Mouse (Mus musculus) thymus, postnatal 36 days (tissue): Measurements from ENCODE around the gene Mtmr1.

Experiments
- DNase-seq, 2 experiments: peaks; one replicate each; pipeline ENCODE4 v3.0.0; 2022; ENCODE audit warnings: mixed read lengths in 2 of 2

Mtmr1 gene

DNA sequence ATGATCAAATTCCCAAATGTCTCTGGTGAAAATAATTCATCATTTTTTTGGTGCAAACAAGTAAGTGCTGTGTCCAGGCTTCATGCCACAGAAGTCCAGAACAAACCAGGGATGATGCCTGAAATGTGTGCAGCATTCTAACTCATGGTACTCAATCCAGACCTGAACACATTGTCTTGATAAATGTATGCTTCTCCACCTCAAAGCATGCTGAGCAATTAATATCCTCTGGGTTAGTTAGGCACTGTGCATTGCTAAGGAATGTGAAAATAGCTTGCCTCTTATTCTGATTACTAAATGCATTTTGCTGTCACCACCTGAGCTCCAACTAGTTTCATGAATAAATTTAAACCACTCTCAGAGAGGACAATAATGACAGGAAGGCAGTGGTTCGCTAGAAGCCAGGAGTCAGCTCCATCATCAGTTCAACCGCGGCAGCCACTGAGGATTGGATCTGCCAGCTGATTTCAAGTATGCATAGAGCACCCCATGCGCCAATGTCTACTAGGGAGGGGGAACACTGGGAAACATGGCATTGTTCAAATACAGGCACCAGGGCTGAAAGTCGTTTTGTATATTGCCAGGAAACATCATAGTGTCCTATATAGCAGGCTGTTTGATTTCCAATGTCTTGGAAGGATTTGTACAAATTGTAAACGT is 91.6 kb downstream of the Mtmr1 start:
- no peak for DNase-seq

DNA sequence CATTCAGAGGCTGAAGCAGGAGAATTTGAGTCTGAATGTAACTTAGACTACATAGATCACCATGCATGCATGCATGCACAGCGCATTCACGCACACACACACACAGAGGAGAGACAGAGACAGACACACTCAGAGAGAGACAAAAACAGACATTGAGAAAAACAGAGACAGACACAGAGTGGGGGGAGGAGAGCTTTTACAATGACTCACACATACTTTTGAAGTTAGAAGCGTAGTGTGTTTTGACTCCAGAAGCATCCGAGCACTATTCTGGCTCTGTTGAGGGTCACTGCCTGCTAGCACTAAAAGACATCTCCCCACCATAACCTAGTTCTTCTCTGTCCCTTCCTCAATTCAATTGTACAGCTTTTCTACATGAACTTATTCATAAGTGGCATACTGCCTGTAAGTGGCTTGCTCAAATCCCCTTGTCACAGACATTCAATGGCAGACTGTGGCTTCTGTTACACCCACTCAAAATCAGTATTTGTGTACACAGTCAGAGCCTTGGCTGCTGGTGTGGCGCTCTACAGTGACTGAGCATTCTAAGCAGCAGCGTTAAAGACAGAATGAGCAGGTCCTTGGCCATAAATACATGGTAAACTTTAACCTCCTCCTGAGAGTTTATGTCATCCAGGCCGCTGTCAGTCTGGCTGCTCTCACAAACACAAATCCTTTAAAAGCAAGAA is 99.7 kb downstream of the Mtmr1 start:
- no peak for DNase-seq

DNA sequence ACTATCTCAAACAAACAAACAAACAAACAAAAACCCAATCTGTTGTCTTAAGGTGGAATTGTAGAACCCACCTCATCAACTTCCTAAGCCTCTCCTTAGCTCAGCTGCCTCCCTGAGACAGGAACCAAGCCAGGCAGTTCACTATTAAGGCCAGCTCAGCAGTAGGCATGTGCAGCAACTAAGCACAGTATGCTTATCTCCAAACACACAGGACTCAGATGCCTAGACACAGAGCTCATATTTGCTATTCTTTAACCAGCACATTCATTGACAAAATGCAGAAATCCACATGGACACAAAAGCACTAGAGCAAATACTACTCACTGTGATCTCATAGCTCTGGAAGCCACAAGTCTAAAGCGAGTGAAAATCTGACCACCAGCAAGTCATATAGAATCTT is 100.9 kb downstream of the Mtmr1 start:
- DNase-seq: no peak

DNA sequence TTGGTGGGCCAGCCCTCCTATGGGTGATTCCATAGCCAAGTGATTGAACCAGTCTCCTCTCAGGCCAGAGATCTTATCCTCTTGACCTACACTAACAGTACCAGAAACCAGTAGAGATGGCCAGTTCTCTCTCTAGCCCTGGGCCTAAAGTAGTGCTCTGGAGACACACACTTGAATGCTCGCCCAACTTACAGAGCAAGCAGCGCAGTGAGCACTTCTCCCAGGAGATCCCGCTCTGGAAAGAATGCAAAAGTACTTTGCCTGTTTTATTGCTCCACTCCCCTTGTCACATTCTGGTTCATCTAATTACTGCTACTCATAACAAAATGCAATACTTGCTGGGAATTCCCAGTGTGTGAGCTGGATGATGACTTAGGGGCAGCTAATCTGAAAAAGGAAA is 102.9 kb downstream of the Mtmr1 start:
- DNase-seq: no peak
